Mouse (Mus musculus) megakaryocyte, embryonic 14.5 days (primary cell): ENCODE data around the gene Gm17387. TPM values are rescaled to one million over a fixed set of nuclear protein-coding genes. Genes with fewer than 3 reads are reported as not detected.
"Not testable (repeated sequence)": the region's sequence is repeated elsewhere in the genome, so short reads cannot be mapped to it uniquely, and the experiment has no call there.

ENCODE experiments used
- H3K27me3 ChIP-seq: replicated peaks from 2 replicates; pipeline ENCODE3; 2012; ENCODE audit warnings: inconsistent platforms
- H3K36me3 ChIP-seq: replicated peaks from 2 replicates; pipeline ENCODE3; 2012; ENCODE audit warnings: low read length, inconsistent platforms, mixed read lengths
- H3K4me1 ChIP-seq: 2 replicates; pipeline ENCODE4 v1.6.1; 2012; ENCODE audit warnings: inconsistent platforms
- H3K4me3 ChIP-seq: replicated peaks from 2 replicates; pipeline ENCODE3; 2012; ENCODE audit warnings: moderate library complexity, mild to moderate bottlenecking, inconsistent platforms
- H3K9me3 ChIP-seq: 2 replicates; pipeline ENCODE4 v1.6.1; 2012; ENCODE audit warnings: inconsistent platforms
- FLI1 ChIP-seq: IDR thresholded peaks from 2 replicates; pipeline ENCODE4 v1.6.1; 2012; ENCODE audit warnings: low read length, inconsistent platforms, mixed read lengths
- GATA1 ChIP-seq: IDR thresholded peaks from 3 replicates; pipeline ENCODE4 v1.6.1; 2012; ENCODE audit warnings: mixed read lengths, low read length, inconsistent platforms, borderline replicate concordance
- polyA plus RNA-seq: library from polyadenylated mRNA; stranded (reverse); fragments of >175 nt; gene quantifications from 2 replicates; pipeline ENCODE4 v1.2.3, GENCODE M21; 2012; ENCODE audit warnings: low replicate concordance; ENCODE audit not compliant: insufficient read depth

Gm17387 gene
- polyA plus RNA-seq, 1 experiment, result not detected

DNA sequence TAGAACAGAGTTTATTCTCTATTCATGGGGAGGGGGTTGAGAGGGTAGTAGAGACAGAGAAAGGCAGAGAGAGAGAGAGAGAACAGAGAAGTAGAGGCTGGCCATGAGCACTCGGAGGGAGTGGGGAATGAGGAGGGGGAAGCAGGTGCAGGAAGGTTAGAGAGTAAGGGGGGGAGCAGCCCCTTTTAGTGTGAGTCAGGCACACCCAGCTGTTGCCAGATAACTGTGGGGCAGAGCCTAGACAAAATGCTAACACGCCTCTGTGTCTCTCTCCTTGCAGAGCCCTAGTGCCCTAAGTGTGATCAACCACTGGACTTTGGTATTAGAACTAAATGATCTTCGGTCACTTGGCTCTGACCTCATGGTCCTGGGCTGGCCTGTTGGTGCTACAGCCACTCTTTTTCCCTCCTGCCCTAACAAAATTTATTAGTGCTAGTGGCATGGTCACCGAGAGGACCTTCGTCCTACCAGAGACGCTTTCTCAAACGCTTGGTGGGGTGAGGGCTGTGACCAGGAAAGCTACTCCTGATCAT lies 17.6 kb upstream of the Gm17387 start:
- peaks cover 9% of the 10 kb centered on the region for H3K9me3 ChIP-seq
- peaks cover 80% of the 10 kb centered on the region for H3K4me1 ChIP-seq
- H3K4me3 ChIP-seq, result peak overlapping the region; percentile 94
- H3K27me3 ChIP-seq, result no peaks in the 10 kb centered on the region
- H3K36me3 ChIP-seq, result peaks cover 15% of the 10 kb centered on the region
- TF ChIP-seq FLI1, result no peak
- TF ChIP-seq GATA1, result no peak

DNA sequence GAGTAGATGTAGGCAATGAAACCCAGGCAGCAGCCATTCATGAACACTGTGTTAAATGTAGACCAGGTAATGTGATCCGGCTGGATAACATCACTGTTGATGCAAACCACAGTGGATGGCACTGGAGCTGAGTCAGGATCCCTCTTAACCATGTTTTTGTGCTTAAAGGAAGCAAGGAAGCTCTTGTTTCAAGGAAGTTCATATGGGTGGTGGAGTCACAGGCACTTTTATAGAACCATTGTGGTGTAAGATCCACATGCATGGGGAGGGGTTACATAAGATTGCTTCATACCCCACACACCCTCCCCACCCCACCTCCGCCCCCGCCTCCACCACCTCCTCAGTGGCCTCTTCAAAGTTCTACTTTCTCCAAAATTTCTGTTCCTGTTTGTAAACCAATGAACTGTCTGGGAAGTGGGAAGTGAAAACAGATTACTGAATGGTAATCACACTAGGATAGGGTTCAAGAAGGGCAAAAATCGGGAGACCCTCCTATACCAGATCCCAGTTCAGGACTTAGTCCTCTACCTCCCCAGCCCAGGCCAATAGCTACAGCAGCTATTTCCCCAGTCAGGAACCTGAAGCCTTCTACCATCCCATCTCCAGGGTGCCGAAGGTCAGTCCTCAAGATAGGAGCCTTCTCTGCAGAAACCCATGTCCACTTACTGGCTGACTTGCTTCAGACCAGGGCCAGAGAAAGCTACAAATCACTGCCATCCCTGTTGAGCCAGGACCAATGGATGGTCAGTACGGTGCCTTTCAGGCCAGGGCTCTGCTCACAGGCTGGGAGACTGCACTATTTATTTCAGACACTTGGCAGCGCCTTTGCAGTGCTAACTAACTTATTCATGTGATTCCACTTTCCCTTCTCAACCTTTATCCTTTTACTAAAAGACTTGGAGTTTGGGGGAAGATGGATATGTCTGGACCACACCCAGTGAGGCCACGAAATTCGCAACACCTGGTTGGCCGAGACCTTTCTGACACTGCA lies 11.9 kb upstream of the Gm17387 start:
- H3K4me3 ChIP-seq, result peak overlapping the region; percentile 59
- no peaks in the 10 kb centered on the region for H3K27me3 ChIP-seq
- H3K4me1 ChIP-seq, result peaks cover 53% of the 10 kb centered on the region
- H3K36me3 ChIP-seq, result peaks cover 8% of the 10 kb centered on the region
- peaks cover 9% of the 10 kb centered on the region for H3K9me3 ChIP-seq
- TF ChIP-seq FLI1 (no peak), GATA1 (no peak)

DNA sequence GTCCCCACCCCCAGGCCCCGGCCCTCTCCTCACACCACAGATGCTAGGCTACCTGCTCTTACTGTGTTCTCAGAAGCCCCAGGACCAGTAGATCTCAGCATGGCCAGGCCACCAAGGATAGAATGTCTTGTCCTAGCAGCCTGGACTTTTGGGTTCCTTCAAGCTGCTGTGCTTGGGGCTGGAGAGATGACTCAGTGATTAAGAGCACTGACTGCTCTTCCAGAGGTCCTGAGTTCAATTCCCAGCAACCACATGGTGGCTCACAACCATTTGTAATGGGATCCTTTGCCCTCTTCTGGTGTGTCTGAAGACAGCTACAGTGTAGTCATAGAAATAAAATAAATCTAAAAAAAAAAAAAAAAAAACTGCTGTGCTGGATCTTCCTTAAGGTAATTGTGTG lies 11.1 kb upstream of the Gm17387 start, which contains the start of gene Ifitm6:
Ifitm6 (minus strand) TSS at position 101 of the 400 bp plus-strand sequence.
- H3K9me3 ChIP-seq, H3K36me3 ChIP-seq, H3K4me3 ChIP-seq, H3K27me3 ChIP-seq: not testable (repeated sequence)
- H3K4me1 ChIP-seq, result peaks cover 53% of the 10 kb centered on the region

DNA sequence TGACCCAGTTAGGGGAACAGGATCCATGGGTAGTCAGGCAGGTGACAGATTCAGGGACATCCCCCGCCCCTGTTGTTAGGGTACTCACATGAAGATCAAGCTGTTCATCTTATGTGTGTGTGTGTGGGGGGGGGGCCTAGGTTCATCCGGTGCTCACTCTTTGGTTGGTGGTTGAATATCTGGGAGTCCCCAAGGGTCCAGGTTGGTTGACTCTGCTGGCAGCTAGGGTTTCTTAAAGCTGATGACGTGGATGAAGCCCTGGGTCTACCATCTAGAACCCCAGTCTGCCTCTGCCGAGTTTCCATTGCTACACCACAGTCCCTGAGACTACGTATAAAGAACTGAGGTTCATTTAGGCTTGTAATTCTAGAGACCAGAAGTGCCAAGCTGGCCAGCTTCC lies 9.9 kb upstream of the Gm17387 start:
- TF ChIP-seq FLI1 (no peak), GATA1 (no peak)
- Histone ChIP-seq H3K9me3 (peaks cover 9% of the 10 kb centered on the region), H3K27me3 (no peaks in the 10 kb centered on the region), H3K36me3 (peaks cover 8% of the 10 kb centered on the region), H3K4me1 (peaks cover 47% of the 10 kb centered on the region), H3K4me3 (no peak overlapping the region)

DNA sequence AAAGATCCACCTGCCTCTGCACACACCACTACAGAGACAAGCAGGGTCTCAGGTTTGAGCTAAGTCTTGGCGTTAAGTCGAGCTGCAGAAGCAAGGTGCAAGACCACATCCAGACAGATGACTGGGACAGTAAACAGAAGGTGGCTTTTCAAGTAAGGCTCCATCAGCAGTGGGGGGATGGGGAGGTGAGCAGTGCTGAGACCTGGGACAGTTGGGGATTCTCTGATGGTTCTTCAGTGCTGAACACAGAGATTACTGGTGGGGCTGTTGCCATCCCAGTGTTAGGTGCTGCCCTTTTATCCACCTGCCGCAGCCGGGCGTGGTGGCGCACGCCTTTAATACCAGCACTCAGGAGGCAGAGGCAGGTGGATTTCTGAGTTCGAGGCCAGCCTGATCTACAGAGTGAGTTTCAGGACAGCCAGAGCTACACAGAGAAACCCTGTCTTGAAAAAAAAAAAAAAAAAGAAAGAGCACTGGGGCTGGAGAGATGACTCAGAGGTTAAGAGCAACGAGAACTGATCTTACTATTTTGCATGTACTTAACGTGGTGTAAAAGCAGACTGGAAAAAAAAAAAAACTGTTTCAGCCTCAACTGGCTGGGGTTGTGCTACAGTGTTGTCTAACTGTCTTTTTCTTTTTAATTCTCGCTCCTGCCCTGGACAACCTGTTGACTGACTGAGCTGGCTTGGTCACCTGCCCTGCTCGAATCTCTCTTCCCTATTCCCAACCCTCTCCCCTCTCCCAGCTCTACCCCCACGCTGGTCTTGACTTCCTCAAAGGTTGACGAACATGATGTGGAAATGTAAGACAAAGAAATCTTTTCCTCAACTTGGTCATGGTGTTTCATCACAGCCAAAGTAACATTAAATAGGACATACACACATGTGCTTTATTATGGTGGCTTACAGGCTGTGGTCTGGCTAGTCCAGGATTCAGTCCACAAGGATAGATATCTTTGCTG lies 7.2 kb upstream of the Gm17387 start:
- peaks cover 57% of the 10 kb centered on the region for H3K4me1 ChIP-seq
- H3K27me3 ChIP-seq, result no peaks in the 10 kb centered on the region
- no peak overlapping the region for H3K4me3 ChIP-seq
- no peaks in the 10 kb centered on the region for H3K36me3 ChIP-seq
- TF ChIP-seq GATA1 (no peak), FLI1 (no peak)
- H3K9me3 ChIP-seq, result no peaks in the 10 kb centered on the region

DNA sequence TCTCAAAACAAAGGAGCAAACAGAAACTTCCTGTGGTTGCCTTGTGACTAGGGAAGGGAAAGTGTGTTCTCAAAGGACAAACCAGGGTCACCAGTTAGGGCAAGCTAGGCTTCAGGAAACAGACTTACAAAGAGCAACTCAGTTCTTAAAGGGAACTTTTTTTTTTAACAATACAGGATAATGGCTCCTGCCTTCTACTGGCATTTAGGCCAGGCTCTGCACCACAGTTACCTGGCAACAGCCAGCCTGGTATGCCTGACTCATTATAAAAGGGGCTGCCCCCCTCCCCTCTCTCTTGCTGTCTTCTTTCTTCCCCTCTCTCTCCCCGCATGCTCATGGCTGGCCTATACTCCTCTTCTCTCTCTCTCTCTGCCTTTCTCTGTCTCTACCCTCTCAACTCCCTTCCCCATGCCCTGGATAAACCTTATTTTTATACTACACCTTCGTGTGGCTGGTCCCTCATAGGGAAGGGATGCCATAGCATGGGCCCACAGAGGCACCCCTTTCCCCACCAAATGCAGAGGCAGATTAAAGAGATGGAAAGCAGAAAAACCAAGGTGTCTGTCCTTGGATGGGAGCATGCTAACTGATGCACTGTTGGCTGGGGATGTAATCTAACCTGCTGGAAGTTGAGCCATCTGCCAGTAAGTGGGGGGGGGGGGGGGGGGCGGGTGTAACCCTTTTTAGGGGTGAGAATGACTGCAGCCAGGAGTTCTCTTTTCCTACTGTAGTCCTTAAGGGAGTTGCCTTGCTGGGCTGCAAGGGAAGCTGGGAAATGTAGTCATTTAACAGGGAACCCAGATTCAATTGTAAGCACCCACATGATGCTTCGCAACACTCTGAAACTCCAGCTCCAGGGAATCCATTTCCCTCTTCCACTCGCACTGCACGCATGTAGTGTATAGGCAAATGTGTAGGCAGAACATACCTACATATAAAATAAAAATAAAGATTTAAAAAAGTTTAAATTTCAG lies 3.8 kb upstream of the Gm17387 start:
- Histone ChIP-seq H3K9me3 (no peaks in the 10 kb centered on the region), H3K27me3 (no peaks in the 10 kb centered on the region), H3K36me3 (no peaks in the 10 kb centered on the region), H3K4me3 (no peak overlapping the region), H3K4me1 (peaks cover 57% of the 10 kb centered on the region)
- TF ChIP-seq GATA1 (no peak), FLI1 (no peak)

DNA sequence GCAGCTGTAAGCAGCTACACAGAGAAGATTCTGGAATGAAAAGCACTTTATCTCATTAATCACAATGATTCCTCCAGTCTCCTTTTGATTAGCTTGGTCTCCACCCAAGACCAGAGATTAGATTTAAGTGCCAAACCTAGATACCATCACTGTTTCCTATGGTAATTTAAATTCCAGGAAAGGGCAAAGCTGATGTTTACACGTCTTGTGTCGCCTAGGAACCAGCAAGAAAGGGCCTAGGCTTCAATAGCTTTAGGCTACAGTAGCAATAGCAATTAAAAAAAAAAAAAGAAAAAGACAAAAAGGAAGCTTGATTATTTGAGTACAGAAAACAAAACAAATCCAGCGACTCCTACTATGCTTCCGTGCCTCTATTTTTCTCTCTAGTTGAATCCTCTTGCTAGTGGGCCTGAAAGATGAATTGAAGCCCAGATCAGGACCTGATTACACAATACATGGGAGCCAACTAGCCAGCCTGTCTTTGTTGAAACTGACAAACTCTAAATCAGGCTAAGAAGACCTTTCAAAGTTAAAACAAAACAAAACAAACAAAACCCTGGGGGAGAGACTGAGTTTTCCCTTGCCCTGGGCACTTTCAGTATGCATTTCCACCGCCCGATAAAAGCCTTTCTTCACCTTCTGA lies 2.7 kb upstream of the Gm17387 start:
- Histone ChIP-seq H3K4me1 (peaks cover 62% of the 10 kb centered on the region), H3K36me3 (no peaks in the 10 kb centered on the region), H3K4me3 (no peak overlapping the region), H3K27me3 (no peaks in the 10 kb centered on the region), H3K9me3 (no peaks in the 10 kb centered on the region)
- TF ChIP-seq GATA1 (no peak), FLI1 (no peak)

DNA sequence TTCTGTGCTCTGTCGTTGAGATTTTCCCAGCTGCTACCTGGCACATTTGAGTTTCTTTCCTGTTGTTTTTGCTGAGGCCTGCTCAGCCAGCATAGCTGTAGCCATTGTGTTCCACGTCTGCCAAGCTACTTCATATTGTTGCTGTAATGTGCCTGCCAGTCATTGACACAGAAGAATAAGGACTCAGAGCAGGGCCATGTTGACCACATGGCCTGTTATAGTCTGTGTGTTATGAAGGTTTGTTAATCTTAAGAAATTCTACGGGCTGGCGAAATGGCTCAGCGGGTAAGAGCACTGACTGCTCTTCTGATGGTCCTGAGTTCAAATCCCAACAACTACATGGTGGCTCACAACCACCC lies 2.2 kb upstream of the Gm17387 start:
- Histone ChIP-seq H3K4me3 (no peak overlapping the region), H3K4me1 (peaks cover 62% of the 10 kb centered on the region), H3K27me3 (no peaks in the 10 kb centered on the region), H3K9me3 (no peaks in the 10 kb centered on the region), H3K36me3 (no peaks in the 10 kb centered on the region)
- no peak for TF ChIP-seq FLI1
- TF ChIP-seq GATA1, result no peak
